Mouse (Mus musculus) hindbrain, embryonic 13.5 days (tissue): ENCODE results near the gene Ncan. TPM values are rescaled to one million over a fixed set of nuclear protein-coding genes. Genes with fewer than 3 reads are reported as not detected.

Experiments
- ATAC-seq: fragments of 200-750 bp; cut with Nextera tagmentation; 2 replicates; pipeline ENCODE4 v1.8.0; 2017; ENCODE audit warnings: moderate TSS enrichment; ENCODE audit not compliant: low FRiP score
- H3K27ac ChIP-seq: fragments of 300-500 bp; sonication (generic); 2 replicates; pipeline ENCODE4 v1.5.1; 2015; ENCODE audit warnings: inconsistent platforms, mild to moderate bottlenecking, moderate library complexity
- H3K27me3 ChIP-seq: fragments of 300-500 bp; sonication (generic); 2 replicates; pipeline ENCODE4 v1.6.1; 2015; ENCODE audit warnings: mild to moderate bottlenecking, inconsistent platforms
- H3K36me3 ChIP-seq: fragments of 300-500 bp; sonication (generic); 2 replicates; pipeline ENCODE4 v1.6.1; 2015; ENCODE audit warnings: mild to moderate bottlenecking, inconsistent platforms
- H3K4me1 ChIP-seq: fragments of 300-500 bp; sonication (generic); replicated peaks from 2 replicates; pipeline ENCODE4 v1.6.1; 2015; ENCODE audit warnings: inconsistent platforms
- H3K4me2 ChIP-seq: fragments of 300-500 bp; sonication (generic); 2 replicates; pipeline ENCODE4 v1.6.1; 2015; ENCODE audit warnings: inconsistent platforms, mild to moderate bottlenecking, moderate library complexity
- H3K4me3 ChIP-seq: fragments of 300-500 bp; sonication (generic); 2 replicates; pipeline ENCODE4 v1.5.1; 2015; ENCODE audit warnings: mild to moderate bottlenecking, inconsistent platforms
- H3K9ac ChIP-seq: fragments of 300-500 bp; sonication (generic); 2 replicates; pipeline ENCODE4 v1.6.1; 2015; ENCODE audit warnings: mild to moderate bottlenecking, inconsistent platforms
- H3K9me3 ChIP-seq: fragments of 300-500 bp; sonication (generic); 2 replicates; pipeline ENCODE4 v1.6.1; 2016; ENCODE audit warnings: inconsistent platforms
- WGBS: fragments of 180-500 bp; shearing (Covaris S2); methylation state at CpG from one replicate; pipeline ENCODE4 v1.1.7; 2015; 5-methylcytosine and 5-hydroxymethylcytosine counted together
- polyA plus RNA-seq: library from polyadenylated mRNA; unstranded; fragments of >200 nt; fragmentation: Nextera tagmentation; extraction: Ambion mirVana; gene quantifications from 2 replicates; pipeline ENCODE4 v1.2.1, GENCODE M21; 2015

The Ncan gene
- polyA plus RNA-seq, 1 experiment from 2014 or later = 128 TPM

DNA sequence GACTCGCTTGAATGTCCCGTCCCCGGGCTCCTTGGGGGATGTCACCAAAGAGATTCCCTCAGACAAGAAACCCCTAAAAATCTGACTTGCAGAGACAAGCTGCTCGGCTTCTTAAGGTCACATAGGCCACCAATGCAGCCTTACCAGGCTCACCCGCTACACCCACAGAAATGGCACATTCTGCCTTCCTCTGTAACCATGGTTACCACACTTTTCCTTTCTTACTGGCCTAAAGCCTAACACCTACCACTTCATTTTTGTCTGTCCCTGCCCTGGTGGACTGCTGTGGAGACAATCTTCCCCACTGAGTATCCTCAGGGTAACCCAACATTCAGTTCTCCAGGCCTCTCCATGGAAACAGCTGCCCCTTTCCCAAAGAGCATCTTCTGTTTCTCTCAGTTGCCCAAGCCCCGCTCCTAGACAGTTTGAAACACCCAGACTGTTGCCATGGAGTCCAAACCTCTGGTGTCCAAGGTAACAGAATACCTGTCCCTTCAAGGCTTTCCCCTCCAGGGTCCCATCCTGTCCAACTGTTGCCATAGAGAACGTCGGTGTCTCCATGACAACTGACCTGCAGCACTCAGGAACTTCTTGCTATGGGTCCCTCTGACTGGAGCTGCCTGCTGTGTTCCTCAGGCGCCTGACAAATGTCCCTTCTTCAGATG, 31.2 kb downstream of the Ncan start:
- H3K36me3 ChIP-seq = peaks cover 14% of the 10 kb centered on the region
- H3K4me2 ChIP-seq = no peak overlapping the region
- H3K27ac ChIP-seq = no peak overlapping the region
- 38% methylated on average over 9 of the region's 9 CpGs for WGBS
- peaks cover 60% of the 10 kb centered on the region for H3K27me3 ChIP-seq
- ATAC-seq = 0 out of 2 replicates have a peak, but pooled peaks have one; percentile 30
- peaks cover 48% of the 10 kb centered on the region for H3K4me1 ChIP-seq
- H3K4me3 ChIP-seq = no peak overlapping the region
- 0 out of 2 replicates have a peak overlapping the region, but pooled peaks have one; percentile 49 for H3K9ac ChIP-seq
- H3K9me3 ChIP-seq = no peaks in the 10 kb centered on the region

DNA sequence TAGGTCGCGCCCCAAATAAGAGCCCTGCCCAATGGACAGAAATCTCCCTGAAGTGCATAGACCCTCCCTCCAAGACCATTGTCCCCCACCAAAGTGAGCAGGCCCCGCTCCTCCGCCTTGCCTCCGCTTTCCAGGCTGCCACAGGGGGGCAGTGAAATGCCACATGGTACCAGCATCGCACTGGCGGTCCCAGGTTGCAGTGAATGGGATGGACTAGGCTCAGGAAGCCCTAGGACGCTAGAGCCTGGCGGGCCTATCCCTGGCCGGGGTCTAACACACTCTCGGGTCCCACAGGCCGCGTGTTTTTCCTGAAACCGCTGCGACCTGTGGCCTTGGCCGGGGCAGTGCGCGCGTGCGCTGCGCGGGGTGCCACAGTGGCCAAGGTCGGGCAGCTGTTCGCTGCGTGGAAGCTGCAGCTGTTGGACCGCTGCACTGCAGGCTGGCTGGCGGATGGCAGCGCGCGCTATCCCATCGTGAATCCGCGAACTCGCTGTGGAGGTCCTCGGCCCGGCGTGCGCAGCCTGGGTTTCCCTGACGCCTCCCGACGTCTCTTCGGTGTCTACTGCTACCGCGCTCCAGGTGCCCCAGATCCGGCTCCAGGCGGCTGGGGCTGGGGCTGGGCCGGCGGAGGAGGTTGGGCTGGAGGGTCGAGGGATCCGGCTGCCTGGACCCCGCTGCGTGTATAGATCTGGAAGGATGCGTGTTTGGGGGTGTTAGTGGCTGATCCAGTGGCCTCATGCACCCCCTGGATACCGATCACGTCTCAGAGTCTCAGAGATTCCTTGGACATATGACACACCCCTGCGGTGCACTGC, 32.6 kb downstream of the Ncan start:
- Histone ChIP-seq H3K9me3 (no peaks in the 10 kb centered on the region), H3K9ac (peak overlapping the region; percentile 70), H3K27ac (no peak overlapping the region), H3K4me3 (peak overlapping the region; percentile 45), H3K36me3 (0 out of 2 replicates have a peak, but pooled peaks cover 3% of the 10 kb centered on the region), H3K4me2 (peak overlapping the region; percentile 81), H3K4me1 (peaks cover 62% of the 10 kb centered on the region), H3K27me3 (peaks cover 74% of the 10 kb centered on the region)
- WGBS = 5% methylated on average over 56 of the region's 56 CpGs
- peak; percentile 71 for ATAC-seq

DNA sequence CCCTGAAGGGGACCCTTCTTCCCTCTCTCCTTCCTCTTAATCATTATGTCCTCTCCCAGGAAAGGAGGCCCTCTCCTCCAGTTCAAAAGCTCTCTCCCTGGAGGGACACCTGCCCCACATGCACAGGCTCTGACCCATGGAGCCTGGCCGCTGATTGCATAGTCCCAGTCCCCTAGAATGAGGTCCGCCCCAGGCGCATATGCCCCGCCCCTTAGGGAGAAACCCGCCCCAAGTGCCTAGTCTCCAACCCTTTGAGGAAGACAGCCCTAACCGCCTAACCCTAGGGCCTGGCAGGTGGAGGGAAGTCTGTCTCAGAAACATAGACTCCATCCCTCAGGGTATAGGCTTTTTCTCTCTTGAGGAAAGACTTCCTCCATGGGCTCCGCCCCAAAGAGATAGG, 33.4 kb downstream of the Ncan start:
- H3K27me3 ChIP-seq = peaks cover 82% of the 10 kb centered on the region
- no peak overlapping the region for H3K27ac ChIP-seq
- no peak overlapping the region for H3K4me2 ChIP-seq
- H3K36me3 ChIP-seq = no peaks in the 10 kb centered on the region
- 6% methylated on average over 7 of the region's 7 CpGs for WGBS
- ATAC-seq = peak; percentile 6; the same call in 1 of the 2 replicates
- no peak overlapping the region for H3K9ac ChIP-seq
- H3K4me1 ChIP-seq = peaks cover 63% of the 10 kb centered on the region
- H3K9me3 ChIP-seq = no peaks in the 10 kb centered on the region
- no peak overlapping the region for H3K4me3 ChIP-seq

DNA sequence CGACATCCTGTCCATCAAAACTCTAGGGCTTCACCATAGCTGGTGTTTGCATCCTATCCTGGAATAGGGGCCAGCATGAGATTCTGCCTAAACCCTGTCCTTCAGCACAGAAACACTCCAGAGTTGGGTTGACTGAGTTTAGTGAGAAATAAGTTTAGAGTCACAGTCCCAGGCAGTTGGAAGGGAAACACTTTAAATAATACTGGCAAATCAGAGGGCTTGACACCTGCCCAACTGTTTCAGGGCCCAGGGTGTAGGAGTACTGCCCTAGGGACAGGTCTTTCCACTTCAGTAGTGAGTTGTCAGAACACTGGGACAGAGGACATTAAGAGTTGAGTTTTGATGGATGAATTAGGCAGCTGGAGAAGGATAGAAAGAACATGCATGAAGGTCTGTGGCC, 34.5 kb downstream of the Ncan start:
- Histone ChIP-seq H3K4me2 (no peak overlapping the region), H3K27me3 (peaks cover 93% of the 10 kb centered on the region), H3K9ac (no peak overlapping the region), H3K27ac (no peak overlapping the region), H3K4me1 (peaks cover 63% of the 10 kb centered on the region), H3K9me3 (no peaks in the 10 kb centered on the region), H3K36me3 (no peaks in the 10 kb centered on the region), H3K4me3 (no peak overlapping the region)
- no peak for ATAC-seq
- WGBS = 54% methylated on average over 1 of the region's 1 CpGs

DNA sequence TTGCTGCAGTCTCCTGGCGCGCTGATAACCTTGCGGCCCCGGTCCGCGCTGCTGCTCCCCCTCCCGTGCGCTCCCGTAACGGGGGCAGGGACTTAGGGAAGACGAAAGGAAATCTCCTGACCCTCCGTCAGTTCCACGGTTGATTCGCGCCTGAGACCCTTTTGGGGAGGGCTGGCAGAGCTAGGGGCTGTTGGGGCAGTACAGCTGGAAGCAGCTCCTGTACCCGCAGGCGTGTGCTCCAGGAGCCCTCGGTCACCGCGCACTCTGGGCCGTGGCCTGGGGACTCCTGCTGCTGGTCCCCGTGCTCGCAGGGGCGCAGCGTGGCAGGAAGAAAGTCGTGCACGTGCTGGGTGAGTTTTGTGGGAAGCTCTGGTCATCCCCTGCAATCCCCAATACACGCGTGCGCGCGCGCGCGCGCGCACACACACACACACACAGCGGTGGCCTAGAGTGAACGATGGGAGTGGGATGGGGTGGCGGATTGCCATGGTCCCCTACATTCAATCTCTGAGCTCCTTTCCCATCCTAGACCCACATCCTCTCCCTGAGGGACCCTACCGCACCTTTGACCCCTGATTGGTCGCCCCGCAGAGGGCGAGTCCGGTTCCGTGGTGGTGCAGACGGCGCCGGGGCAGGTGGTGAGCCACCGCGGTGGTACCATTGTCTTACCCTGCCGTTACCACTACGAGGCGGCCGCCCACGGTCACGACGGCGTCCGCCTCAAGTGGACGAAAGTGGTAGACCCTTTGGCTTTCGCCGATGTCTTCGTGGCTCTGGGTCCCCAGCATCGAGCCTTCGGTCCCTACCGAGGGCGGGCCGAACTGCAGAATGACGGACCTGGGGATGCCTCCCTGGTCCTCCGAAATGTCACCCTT, 36.2 kb downstream of the Ncan start:
- H3K27me3 ChIP-seq = peaks cover 85% of the 10 kb centered on the region
- H3K4me3 ChIP-seq = peak overlapping the region; percentile 48
- peaks cover 50% of the 10 kb centered on the region for H3K4me1 ChIP-seq
- peaks cover 9% of the 10 kb centered on the region for H3K36me3 ChIP-seq
- H3K9ac ChIP-seq = peak overlapping the region; percentile 70
- H3K9me3 ChIP-seq = no peaks in the 10 kb centered on the region
- H3K4me2 ChIP-seq = peak overlapping the region; percentile 82
- 0 out of 2 replicates have a peak, but pooled peaks have one; percentile 6 for ATAC-seq
- 1% methylated on average over 69 of the region's 71 CpGs for WGBS
- no peak overlapping the region for H3K27ac ChIP-seq

DNA sequence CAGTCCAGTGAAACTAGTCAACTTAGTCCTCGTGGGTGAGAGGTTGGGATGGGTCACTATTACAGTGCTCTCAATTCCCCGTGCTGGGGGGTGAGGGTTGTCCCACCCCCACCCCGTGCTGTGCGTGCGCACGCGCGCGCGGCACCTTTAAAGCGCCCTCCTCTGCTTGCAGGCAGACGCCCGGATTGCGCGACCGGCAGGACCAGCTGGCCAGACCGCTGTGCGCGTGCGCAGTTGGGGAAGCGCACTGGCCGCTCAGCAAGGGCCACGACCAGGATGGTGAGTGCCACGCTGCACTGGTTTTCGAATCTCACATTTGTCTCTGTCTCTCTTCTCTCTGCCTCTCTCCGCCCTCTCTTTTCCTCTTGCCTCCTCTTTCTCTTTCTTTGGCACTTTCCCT, 37.4 kb downstream of the Ncan start, which contains the start of gene Hapln4:
Gene Hapln4 (plus strand): TSS at position 173 of the 400 bp plus-strand sequence.
- H3K27me3 ChIP-seq = peaks cover 74% of the 10 kb centered on the region
- H3K4me3 ChIP-seq = peak within 1 kb of the TSS; percentile 48
- H3K36me3 ChIP-seq = peaks cover 20% of the 10 kb centered on the region
- H3K9me3 ChIP-seq = no peaks in the 10 kb centered on the region
- H3K4me1 ChIP-seq = peaks cover 41% of the 10 kb centered on the region
- peak within 1 kb of the TSS; percentile 82 for H3K4me2 ChIP-seq
- no peak within 1 kb of the TSS for H3K27ac ChIP-seq
- H3K9ac ChIP-seq = peak within 1 kb of the TSS; percentile 70
- WGBS = 2% methylated on average over 26 of the region's 26 CpGs
- ATAC-seq = no peak

DNA sequence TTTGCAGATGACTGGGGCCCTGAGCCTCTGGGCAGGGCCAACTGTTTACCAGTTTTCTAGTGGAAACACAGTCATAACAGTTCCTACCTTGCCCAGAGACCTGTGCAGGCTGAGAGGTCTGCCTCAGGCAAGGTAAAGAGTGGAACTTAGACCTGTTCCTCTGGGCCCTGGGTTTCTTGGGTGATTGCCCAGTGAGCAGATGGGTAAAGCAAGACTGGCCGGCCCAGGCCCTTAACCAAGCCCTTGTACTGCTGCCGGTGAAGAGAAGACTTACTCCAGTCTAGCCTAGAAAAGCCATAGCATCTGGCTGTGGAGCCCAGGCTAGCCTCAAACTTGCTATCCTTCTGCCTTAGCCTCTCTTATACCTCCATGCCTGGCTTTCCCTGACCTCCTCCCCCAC, 38.7 kb downstream of the Ncan start:
- H3K4me2 ChIP-seq = no peak overlapping the region
- H3K4me1 ChIP-seq = peaks cover 28% of the 10 kb centered on the region
- no peak overlapping the region for H3K4me3 ChIP-seq
- H3K9me3 ChIP-seq = no peaks in the 10 kb centered on the region
- H3K36me3 ChIP-seq = peaks cover 31% of the 10 kb centered on the region
- H3K27ac ChIP-seq = no peak overlapping the region
- WGBS = 98% methylated on average over 2 of the region's 2 CpGs
- H3K9ac ChIP-seq = no peak overlapping the region
- H3K27me3 ChIP-seq = peaks cover 61% of the 10 kb centered on the region
- no peak for ATAC-seq

DNA sequence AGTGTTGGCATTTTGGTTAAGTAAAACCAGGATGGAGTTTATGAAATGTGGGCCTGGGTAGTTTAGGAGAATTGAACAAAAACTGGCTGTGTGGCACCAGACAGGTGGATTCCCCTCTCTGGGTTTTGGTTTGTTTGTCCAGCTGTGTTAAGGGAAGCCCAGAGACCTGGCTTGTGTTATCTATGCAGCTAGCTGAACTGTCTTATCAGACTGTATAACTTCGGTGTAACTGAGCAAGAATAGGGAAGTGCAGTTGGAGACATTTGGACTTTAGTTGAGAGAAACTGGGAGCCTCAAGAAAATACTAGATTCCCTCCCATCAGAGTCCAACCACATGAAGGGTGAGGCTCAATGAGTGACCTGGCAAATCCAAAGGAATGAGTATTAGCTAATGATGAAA, 47.0 kb downstream of the Ncan start:
- H3K4me1 ChIP-seq = no peaks in the 10 kb centered on the region
- no peaks in the 10 kb centered on the region for H3K9me3 ChIP-seq
- ATAC-seq = no peak
- 95% methylated on average over 1 of the region's 1 CpGs for WGBS
- H3K36me3 ChIP-seq = peaks cover 52% of the 10 kb centered on the region
- no peak overlapping the region for H3K9ac ChIP-seq
- H3K4me2 ChIP-seq = no peak overlapping the region
- no peak overlapping the region for H3K4me3 ChIP-seq
- peaks cover 11% of the 10 kb centered on the region; the same call in 1 of the 2 replicates for H3K27me3 ChIP-seq
- H3K27ac ChIP-seq = no peak overlapping the region

DNA sequence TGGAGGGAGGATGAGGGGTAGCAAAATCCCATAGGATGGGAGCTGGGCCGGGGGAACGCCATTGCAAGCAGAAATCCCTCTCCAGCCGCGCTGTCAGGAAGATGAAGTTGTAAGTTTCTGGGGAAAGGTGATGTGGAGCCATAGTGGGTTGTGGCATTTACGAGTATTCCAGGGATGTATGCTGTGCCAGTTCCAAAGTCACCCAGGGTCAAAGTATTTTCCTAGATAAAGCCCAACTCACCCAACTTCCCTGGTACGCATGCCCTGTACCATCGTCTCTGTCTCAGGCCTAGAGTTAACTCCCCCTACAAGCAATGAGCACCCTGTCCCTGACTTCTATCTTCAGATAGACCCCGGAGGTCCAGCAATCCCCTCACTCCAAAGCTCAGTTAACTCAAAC, 47.6 kb downstream of the Ncan start:
- Histone ChIP-seq H3K9ac (no peak overlapping the region), H3K27me3 (peaks cover 11% of the 10 kb centered on the region; the same call in 1 of the 2 replicates), H3K36me3 (peaks cover 52% of the 10 kb centered on the region), H3K4me1 (no peaks in the 10 kb centered on the region), H3K27ac (no peak overlapping the region), H3K4me3 (no peak overlapping the region), H3K4me2 (no peak overlapping the region), H3K9me3 (no peaks in the 10 kb centered on the region)
- no peak for ATAC-seq
- 58% methylated on average over 8 of the region's 8 CpGs for WGBS

DNA sequence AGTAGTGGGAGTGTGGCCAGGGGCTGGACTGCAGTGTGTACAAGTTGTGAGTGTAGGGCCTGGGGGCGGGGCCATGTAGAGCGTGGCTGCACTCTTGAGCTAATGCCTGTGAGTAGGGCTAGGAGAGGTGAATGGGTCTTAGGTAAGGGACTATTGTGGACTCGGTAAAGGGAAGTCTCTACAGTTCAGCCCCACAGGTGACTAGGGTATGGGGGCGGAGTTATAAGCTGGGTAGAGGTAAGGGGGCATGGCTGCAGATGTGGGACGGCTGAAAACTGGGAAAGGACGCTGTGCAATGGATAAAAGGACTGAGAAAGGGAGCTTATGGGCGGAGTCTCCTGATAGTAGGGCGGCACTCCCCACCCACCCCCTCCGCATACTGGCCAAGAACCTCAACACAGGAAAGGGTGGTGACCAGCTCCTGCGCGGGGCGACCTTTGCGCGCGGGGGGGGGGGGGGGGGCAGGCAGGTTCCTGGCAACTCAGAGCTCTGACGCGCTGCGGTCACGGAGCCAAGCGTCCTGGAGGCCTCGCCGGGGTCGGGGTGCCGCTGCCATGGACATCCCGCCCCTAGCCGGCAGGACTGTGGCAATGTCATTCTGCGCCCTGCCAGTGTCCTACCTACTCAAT, 48.1 kb downstream of the Ncan start, which contains the start of gene Tm6sf2:
Gene Tm6sf2 (plus strand): TSS at position 484 of the 629 bp plus-strand sequence.
- WGBS = 18% methylated on average over 20 of the region's 27 CpGs
- Histone ChIP-seq H3K4me2 (0 out of 2 replicates have a peak within 1 kb of the TSS, but pooled peaks have one; percentile 17), H3K9me3 (no peaks in the 10 kb centered on the region), H3K9ac (0 out of 2 replicates have a peak within 1 kb of the TSS, but pooled peaks have one; percentile 2), H3K4me3 (no peak within 1 kb of the TSS), H3K27me3 (peaks cover 11% of the 10 kb centered on the region; the same call in 1 of the 2 replicates), H3K4me1 (no peaks in the 10 kb centered on the region), H3K36me3 (peaks cover 52% of the 10 kb centered on the region), H3K27ac (no peak within 1 kb of the TSS)
- ATAC-seq = peak; percentile 69

DNA sequence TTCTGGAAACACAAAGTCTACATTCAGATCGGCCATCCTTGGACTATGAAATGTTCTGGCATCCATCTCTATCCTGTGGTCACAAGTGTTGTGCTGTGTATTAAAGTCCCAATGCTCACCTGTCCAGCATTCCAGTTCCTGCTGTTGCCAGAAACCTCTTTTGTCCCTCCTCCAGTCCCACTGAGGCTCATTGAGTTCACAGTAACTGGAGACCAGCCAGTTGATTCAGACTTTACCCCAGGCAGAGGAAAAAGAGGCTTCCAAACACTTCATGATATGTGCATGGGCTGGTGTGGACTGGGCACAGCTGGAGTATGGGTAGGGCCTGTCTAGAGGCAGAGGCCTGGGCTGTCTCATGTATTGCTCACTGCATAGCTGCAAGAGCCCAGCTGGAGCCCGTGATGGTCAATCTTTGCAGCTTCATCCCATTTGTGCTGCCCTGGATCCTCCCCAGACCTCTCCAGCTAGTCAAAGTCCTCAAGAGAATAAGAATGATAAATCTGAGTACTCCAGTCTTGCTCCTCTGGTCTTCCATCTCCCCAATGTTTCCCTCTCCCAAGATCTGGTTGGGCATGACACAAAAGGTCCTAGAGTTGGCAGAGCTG, 48.7 kb downstream of the Ncan start:
- WGBS = 88% methylated on average over 2 of the region's 2 CpGs
- H3K9ac ChIP-seq = 0 out of 2 replicates have a peak overlapping the region, but pooled peaks have one; percentile 2
- H3K4me3 ChIP-seq = no peak overlapping the region
- peaks cover 11% of the 10 kb centered on the region; the same call in 1 of the 2 replicates for H3K27me3 ChIP-seq
- no peak for ATAC-seq
- H3K27ac ChIP-seq = no peak overlapping the region
- peaks cover 55% of the 10 kb centered on the region for H3K36me3 ChIP-seq
- H3K4me2 ChIP-seq = no peak overlapping the region
- no peaks in the 10 kb centered on the region for H3K4me1 ChIP-seq
- no peaks in the 10 kb centered on the region for H3K9me3 ChIP-seq
